Mouse (Mus musculus) mature B cell (primary cell): ENCODE data around the gene CT030661.1.
"Not testable (repeated sequence)": the region's sequence is repeated elsewhere in the genome, so short reads cannot be mapped to it uniquely, and the experiment has no call there.

Source experiments
- in situ Hi-C: fragments of 300-500 bp; cut with MboI; formaldehyde crosslinking; loops from 2 replicates; pipeline ENCODE4 v1.14.3; 2019

The CT030661.1 gene

DNA sequence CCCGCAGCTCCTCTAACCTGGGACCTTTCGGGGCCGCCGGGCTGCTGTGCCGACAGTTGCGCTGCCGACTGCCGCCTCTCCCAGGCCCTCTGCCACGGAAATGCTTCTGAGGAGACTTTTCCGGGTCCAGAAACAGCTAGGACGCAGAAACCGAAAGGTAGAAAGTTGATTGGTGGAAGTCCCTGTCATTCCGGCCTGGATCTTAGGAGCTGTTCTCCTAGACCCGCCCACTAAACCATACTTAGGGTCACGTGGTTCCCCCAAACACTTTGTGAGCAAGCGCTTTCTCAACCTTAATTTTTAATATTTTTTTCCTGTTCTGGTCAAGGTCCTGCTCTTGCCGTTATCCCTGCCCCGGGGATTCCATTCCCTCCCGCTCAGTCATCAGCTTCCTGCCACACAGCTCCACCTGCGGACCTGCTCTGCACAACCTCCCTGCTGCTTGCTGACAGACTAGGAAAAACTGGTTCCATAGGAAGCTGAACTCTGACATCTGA is at the start of gene CT030661.1:
Gene CT030661.1 (minus strand): TSS at position 108 of the 497 bp plus-strand sequence.
- in situ Hi-C loops, result not testable (repeated sequence)

DNA sequence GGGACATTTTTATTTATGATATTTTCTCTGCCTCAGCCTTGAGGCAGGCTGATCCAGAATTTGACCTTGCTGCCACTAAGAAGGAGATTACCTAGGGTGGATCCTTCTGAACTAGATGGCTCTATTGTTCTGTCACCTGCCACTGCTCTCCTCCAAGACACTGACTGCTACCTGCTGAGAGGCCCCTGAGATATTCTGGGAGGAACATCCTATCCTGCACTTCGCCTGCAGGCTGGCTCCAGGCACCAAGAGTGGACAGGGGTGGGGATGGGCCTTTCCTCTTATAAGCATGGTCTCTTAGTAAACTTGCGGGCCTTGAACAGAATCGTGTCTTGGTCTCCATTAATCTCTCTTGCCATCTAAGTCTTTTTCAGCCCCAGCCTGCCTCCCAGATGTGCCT is 49.3 kb upstream of the CT030661.1 start:
- in situ Hi-C loops, result no loop called here

DNA sequence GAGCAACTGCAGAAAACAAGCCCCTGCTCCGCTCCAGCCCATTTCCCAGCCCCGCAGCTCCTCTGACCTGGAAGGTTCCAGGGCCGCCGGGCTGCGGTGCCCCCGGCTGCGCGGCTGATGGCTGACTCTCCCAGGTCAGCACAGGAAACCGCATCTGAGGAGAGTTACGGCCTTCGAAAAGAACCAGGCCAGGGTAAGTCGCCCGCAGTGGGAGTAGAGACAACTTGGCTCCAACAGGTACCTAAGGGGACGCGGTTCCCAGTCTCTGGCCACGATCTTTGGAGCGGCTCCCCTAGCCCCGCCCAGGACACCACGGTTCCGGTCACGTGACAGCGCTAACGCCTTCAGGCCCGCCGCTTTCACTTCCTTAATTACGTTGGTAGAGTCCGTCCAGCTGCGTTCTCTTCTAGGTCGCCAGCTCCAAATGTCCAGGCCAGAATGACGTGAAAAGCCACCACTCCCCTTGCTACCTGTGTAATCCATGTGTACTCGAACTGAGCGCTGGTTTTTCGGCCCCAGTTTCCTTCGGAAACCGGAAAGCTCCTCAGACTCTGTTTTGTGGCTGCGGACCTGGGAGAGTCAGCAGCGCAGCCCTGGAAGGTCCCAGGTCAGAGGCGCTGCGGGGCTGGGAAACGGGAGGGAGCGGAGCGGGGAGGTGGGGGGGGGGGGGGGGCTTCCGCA is 46.6 kb upstream of the CT030661.1 start, which contains the start of the genes Zfp944 and Zfp758:
Gene Zfp944 (minus strand): TSS at position 300 of the 681 bp plus-strand sequence.
Gene Zfp758 (plus strand): TSS at position 353 of the 681 bp plus-strand sequence.
- in situ Hi-C loops, result not testable (repeated sequence)

DNA sequence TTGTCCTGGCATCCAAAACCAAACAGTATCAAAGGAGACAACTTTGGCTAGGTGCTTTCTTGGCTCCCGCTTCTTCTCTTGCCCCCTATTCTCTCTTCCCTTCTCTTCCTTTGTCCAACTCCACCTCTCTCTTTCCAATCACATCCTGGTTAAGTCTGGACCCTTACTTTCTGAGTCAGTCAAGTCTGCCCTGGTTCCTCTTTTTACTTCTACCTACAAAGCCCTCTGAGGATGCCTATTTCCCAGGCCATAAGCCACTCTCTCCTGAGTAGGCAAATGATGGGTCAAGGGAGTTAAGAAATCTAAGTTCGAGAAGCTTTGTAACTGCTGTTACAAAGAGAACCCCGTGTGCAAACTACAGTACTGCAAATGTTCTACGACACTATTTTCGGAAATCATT is 45.9 kb upstream of the CT030661.1 start:
- in situ Hi-C loops, result no loop called here

DNA sequence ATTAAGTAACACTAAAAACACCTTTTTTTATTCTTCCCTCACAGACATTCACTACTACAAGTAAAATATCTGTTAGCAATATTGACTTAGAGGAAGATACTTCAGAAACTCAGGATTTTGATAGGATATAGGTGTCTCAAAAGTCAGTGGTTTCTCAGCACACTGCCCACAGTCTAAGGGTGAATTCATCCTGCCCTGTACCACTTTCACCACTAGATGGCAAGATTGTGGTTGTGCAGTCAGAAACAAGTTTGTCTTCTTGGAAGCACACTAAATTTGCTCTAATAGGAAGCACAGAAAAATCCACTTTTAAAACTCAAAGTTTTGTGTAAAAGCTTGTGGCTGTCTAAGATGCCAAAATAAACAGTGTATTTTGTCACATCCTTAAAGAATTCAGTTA is 38.2 kb upstream of the CT030661.1 start:
- in situ Hi-C loops, result loop anchor here (10.0 kb wide), 1 partner anchor 62 kb away; no protein-coding TSS in a partner anchor

DNA sequence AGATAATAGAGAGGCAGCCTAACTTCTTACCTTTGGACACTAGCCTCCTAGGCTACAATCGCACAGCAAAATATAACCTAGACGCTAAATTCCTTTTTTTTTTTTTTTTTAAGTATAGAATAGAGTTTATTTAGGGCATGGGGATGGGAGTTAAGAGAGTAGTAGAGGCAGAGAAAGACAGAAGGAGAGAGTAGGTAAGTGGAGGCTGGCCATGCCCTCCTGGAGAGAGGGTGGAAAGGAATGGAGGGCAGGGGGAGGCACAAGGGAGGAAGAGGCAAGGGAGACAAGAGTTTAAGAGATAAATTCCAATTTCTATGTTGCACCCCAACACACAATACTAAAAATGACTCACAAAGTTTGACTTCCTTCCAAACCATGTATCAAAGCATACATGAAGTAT is 610 bp upstream of the CT030661.1 start:
- in situ Hi-C loops, result not testable (repeated sequence)

DNA sequence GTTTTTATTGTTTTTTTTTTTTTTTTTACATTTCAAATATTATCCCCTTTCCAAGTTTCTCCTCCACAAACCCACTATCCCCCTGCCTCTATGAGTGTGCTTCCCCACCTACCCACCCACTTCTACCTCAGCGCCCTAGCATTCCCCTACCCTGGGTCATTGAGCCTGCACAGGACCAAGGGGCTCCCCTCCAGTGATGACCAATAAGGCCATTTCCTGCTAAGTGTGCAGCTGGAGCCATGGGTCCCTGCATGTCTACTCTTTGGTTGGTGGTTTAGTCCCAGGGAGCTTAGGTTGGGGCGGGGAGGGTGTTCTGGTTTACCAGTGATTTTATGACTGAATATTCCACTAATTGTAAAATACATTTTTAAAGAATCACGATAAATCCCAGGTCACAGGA is 418 bp downstream of the CT030661.1 start:
- in situ Hi-C loops, result not testable (repeated sequence)
